Mouse (Mus musculus) induced T-regulatory cell, adult 2 months (primary cell): ENCODE results near the gene Rbpjl.

Experiments used
- DNase-seq: peaks from one replicate; pipeline ENCODE4 v3.0.0-alpha.2; 2012; ENCODE audit warnings: low read depth

Rbpjl gene

GRCm38 (mm10) chr2:164445399-164446085, 42.6 kb downstream of the Rbpjl start:
- DNase-seq, result no peak

- no peak for DNase-seq
These were observed 43.1 kb downstream of the Rbpjl start for GRCm38 (mm10) chr2:164446086-164446469.

GRCm38 (mm10) chr2:164448140-164448539, 45.2 kb downstream of the Rbpjl start:
- no peak for DNase-seq

GRCm38 (mm10) chr2:164448921-164449320, 46.0 kb downstream of the Rbpjl start:
- no peak for DNase-seq

GRCm38 (mm10) chr2:164449341-164450042, 46.6 kb downstream of the Rbpjl start:
- no peak for DNase-seq

GRCm38 (mm10) chr2:164452000-164452676, 49.2 kb downstream of the Rbpjl start:
- no peak for DNase-seq

- no peak for DNase-seq
These were observed 50.3 kb downstream of the Rbpjl start for GRCm38 (mm10) chr2:164453047-164453757.

GRCm38 (mm10) chr2:164453887-164454500, 51.1 kb downstream of the Rbpjl start:
- no peak for DNase-seq

- no peak for DNase-seq
These were observed 51.9 kb downstream of the Rbpjl start for GRCm38 (mm10) chr2:164454846-164455245.

GRCm38 (mm10) chr2:164455421-164456190, 52.7 kb downstream of the Rbpjl start:
- DNase-seq, result no peak

GRCm38 (mm10) chr2:164456413-164456812, 53.5 kb downstream of the Rbpjl start:
- DNase-seq, result no peak

- peak; percentile 81 for DNase-seq
These were observed 53.9 kb downstream of the Rbpjl start, which contains the start of gene Sys1 for GRCm38 (mm10) chr2:164456864-164457300. Gene Sys1 (plus strand): TSS chr2:164456964.

- DNase-seq, result peak; percentile 35
These were observed 55.0 kb downstream of the Rbpjl start for GRCm38 (mm10) chr2:164457942-164458341.

- DNase-seq, result no peak
These were observed 55.6 kb downstream of the Rbpjl start for GRCm38 (mm10) chr2:164458535-164458934.

GRCm38 (mm10) chr2:164460745-164461551, 58.0 kb downstream of the Rbpjl start, which contains the start of gene Gm20458:
Gene Gm20458 (plus strand): TSS chr2:164460967.
- peak; percentile 98 for DNase-seq
